Mouse (Mus musculus) neural tube, embryonic 14.5 days (tissue): ENCODE data around the gene Ccl7. TPM values are rescaled to one million over a fixed set of nuclear protein-coding genes. Genes with fewer than 3 reads are reported as not detected.

Experiments
- ATAC-seq: fragments of 200-750 bp; cut with Nextera tagmentation; 2 replicates; pipeline ENCODE4 v1.8.0; 2017; ENCODE audit warnings: low read depth, mild to moderate bottlenecking, moderate TSS enrichment, moderate library complexity
- H3K27ac ChIP-seq: fragments of 300-500 bp; sonication (generic); 2 replicates; pipeline ENCODE4 v1.5.1; 2014; ENCODE audit warnings: low read depth, mild to moderate bottlenecking, control low read depth, low read length, moderate library complexity, mixed read lengths
- H3K27me3 ChIP-seq: fragments of 300-500 bp; sonication (generic); 2 replicates; pipeline ENCODE4 v1.6.1; 2014; ENCODE audit warnings: low read length; ENCODE audit not compliant: control insufficient read depth, insufficient read depth
- H3K36me3 ChIP-seq: fragments of 300-500 bp; sonication (generic); 2 replicates; pipeline ENCODE4 v1.6.1; 2014; ENCODE audit warnings: low read length, mixed read lengths; ENCODE audit not compliant: control insufficient read depth, insufficient read depth
- H3K4me1 ChIP-seq: fragments of 300-500 bp; sonication (generic); 2 replicates; pipeline ENCODE4 v1.6.1; 2014; ENCODE audit warnings: low read length; ENCODE audit not compliant: control insufficient read depth, insufficient read depth
- H3K4me2 ChIP-seq: fragments of 300-500 bp; sonication (generic); 2 replicates; pipeline ENCODE4 v1.6.1; 2014; ENCODE audit warnings: mild to moderate bottlenecking, low read depth, low read length, control low read depth
- H3K4me3 ChIP-seq: fragments of 300-500 bp; sonication (generic); 2 replicates; pipeline ENCODE4 v1.5.1; 2014; ENCODE audit warnings: low read depth, low read length, control low read depth, mixed read lengths
- H3K9ac ChIP-seq: fragments of 300-500 bp; sonication (generic); replicated peaks from 2 replicates; pipeline ENCODE4 v1.6.1; 2014; ENCODE audit warnings: low read depth, mild to moderate bottlenecking, control low read depth, low read length, mixed read lengths
- H3K9me3 ChIP-seq: fragments of 300-500 bp; sonication (generic); 2 replicates; pipeline ENCODE4 v1.6.1; 2016; ENCODE audit warnings: low read length; ENCODE audit not compliant: control insufficient read depth
- WGBS: fragments of 180-500 bp; shearing (Covaris S2); extraction: QIAGEN DNeasy Blood & Tissue Kit; methylation state at CpG from one replicate; pipeline ENCODE4 v1.1.7; 2014; 5-methylcytosine and 5-hydroxymethylcytosine counted together
- polyA plus RNA-seq: library from polyadenylated mRNA; unstranded; fragments of >200 nt; fragmentation: Nextera tagmentation; extraction: Ambion mirVana; gene quantifications from 2 replicates; pipeline ENCODE4 v1.2.1, GENCODE M21; 2014

Ccl7 gene
- polyA plus RNA-seq = 0.93 and 0.98 TPM in 2 replicates

- Histone ChIP-seq H3K4me1 (no peaks in the 10 kb centered on the region), H3K9ac (no peak within 1 kb of the TSS), H3K9me3 (no peaks in the 10 kb centered on the region), H3K27ac (no peak within 1 kb of the TSS), H3K36me3 (no peaks in the 10 kb centered on the region), H3K27me3 (no peaks in the 10 kb centered on the region), H3K4me3 (no peak within 1 kb of the TSS), H3K4me2 (no peak within 1 kb of the TSS)
- no peak for ATAC-seq
- WGBS = 76% methylated on average over 3 of the region's 3 CpGs
These were observed at the start of gene Ccl7 for GRCm38 (mm10) chr11:82045471-82045870. TSS of gene Ccl7 (plus strand) at chr11:82045712.

GRCm38 (mm10) chr11:81996172-81996841 lies 49.2 kb upstream of the Ccl7 start:
- Histone ChIP-seq H3K9me3 (no peaks in the 10 kb centered on the region), H3K4me1 (no peaks in the 10 kb centered on the region), H3K27ac (no peak overlapping the region), H3K36me3 (no peaks in the 10 kb centered on the region), H3K9ac (no peak overlapping the region), H3K4me3 (no peak overlapping the region), H3K4me2 (no peak overlapping the region), H3K27me3 (no peaks in the 10 kb centered on the region)
- ATAC-seq = no peak
- 65% methylated on average over 10 of the region's 10 CpGs for WGBS

- 85% methylated on average over 5 of the region's 5 CpGs for WGBS
- H3K27me3 ChIP-seq = no peaks in the 10 kb centered on the region
- ATAC-seq = no peak
- no peak overlapping the region for H3K27ac ChIP-seq
- no peak overlapping the region for H3K4me2 ChIP-seq
- no peaks in the 10 kb centered on the region for H3K36me3 ChIP-seq
- H3K9me3 ChIP-seq = no peaks in the 10 kb centered on the region
- H3K4me3 ChIP-seq = no peak overlapping the region
- no peaks in the 10 kb centered on the region for H3K4me1 ChIP-seq
- no peak overlapping the region for H3K9ac ChIP-seq
These were observed 48.4 kb upstream of the Ccl7 start for GRCm38 (mm10) chr11:81997085-81997484.

- Histone ChIP-seq H3K9me3 (no peaks in the 10 kb centered on the region), H3K27ac (no peak overlapping the region), H3K9ac (no peak overlapping the region), H3K4me1 (no peaks in the 10 kb centered on the region), H3K27me3 (no peaks in the 10 kb centered on the region), H3K36me3 (no peaks in the 10 kb centered on the region), H3K4me2 (no peak overlapping the region), H3K4me3 (no peak overlapping the region)
- 88% methylated on average over 3 of the region's 3 CpGs for WGBS
- no peak for ATAC-seq
These were observed 46.9 kb upstream of the Ccl7 start for GRCm38 (mm10) chr11:81998646-81999045.

- Histone ChIP-seq H3K4me2 (no peak overlapping the region), H3K27ac (no peak overlapping the region), H3K4me1 (no peaks in the 10 kb centered on the region), H3K9ac (no peak overlapping the region), H3K36me3 (no peaks in the 10 kb centered on the region), H3K27me3 (no peaks in the 10 kb centered on the region), H3K4me3 (no peak overlapping the region), H3K9me3 (no peaks in the 10 kb centered on the region)
- ATAC-seq = no peak
- WGBS = 79% methylated on average over 4 of the region's 4 CpGs
These were observed 46.0 kb upstream of the Ccl7 start for GRCm38 (mm10) chr11:81999469-81999868.

- no peak overlapping the region for H3K4me2 ChIP-seq
- no peak for ATAC-seq
- no peak overlapping the region for H3K9ac ChIP-seq
- H3K27ac ChIP-seq = no peak overlapping the region
- H3K9me3 ChIP-seq = no peaks in the 10 kb centered on the region
- WGBS = 60% methylated on average over 5 of the region's 5 CpGs
- H3K27me3 ChIP-seq = no peaks in the 10 kb centered on the region
- no peak overlapping the region for H3K4me3 ChIP-seq
- H3K36me3 ChIP-seq = no peaks in the 10 kb centered on the region
- no peaks in the 10 kb centered on the region for H3K4me1 ChIP-seq
These were observed 44.9 kb upstream of the Ccl7 start for GRCm38 (mm10) chr11:82000581-82000980.

GRCm38 (mm10) chr11:82004810-82005209 lies 40.7 kb upstream of the Ccl7 start:
- no peak overlapping the region for H3K4me2 ChIP-seq
- H3K4me1 ChIP-seq = no peaks in the 10 kb centered on the region
- 77% methylated on average over 2 of the region's 2 CpGs for WGBS
- H3K4me3 ChIP-seq = no peak overlapping the region
- no peaks in the 10 kb centered on the region for H3K9me3 ChIP-seq
- no peaks in the 10 kb centered on the region for H3K27me3 ChIP-seq
- no peaks in the 10 kb centered on the region for H3K36me3 ChIP-seq
- H3K9ac ChIP-seq = no peak overlapping the region
- H3K27ac ChIP-seq = no peak overlapping the region
- no peak for ATAC-seq

GRCm38 (mm10) chr11:82006796-82007423 lies 38.6 kb upstream of the Ccl7 start:
- WGBS = 51% methylated on average over 12 of the region's 12 CpGs
- Histone ChIP-seq H3K9ac (no peak overlapping the region), H3K36me3 (no peaks in the 10 kb centered on the region), H3K4me2 (peak overlapping the region; percentile 16; the same call in 1 of the 2 replicates), H3K9me3 (no peaks in the 10 kb centered on the region), H3K27me3 (no peaks in the 10 kb centered on the region), H3K4me1 (no peaks in the 10 kb centered on the region), H3K27ac (no peak overlapping the region), H3K4me3 (no peak overlapping the region)
- no peak for ATAC-seq

GRCm38 (mm10) chr11:82010115-82010514 lies 35.4 kb upstream of the Ccl7 start:
- ATAC-seq = no peak
- WGBS = 93% methylated on average over 3 of the region's 3 CpGs
- Histone ChIP-seq H3K9ac (no peak overlapping the region), H3K4me2 (no peak overlapping the region), H3K4me3 (no peak overlapping the region), H3K4me1 (no peaks in the 10 kb centered on the region), H3K9me3 (no peaks in the 10 kb centered on the region), H3K36me3 (no peaks in the 10 kb centered on the region), H3K27me3 (no peaks in the 10 kb centered on the region), H3K27ac (no peak overlapping the region)
